Mouse (Mus musculus) MEL (cell line): ENCODE measurements at regions not wholly inside any gene's neighbourhood (a gene's known extent, or its start where the extent isn't known, plus 50 kb on each side); places are given as distances from the start of the nearest gene placed in this dataset.

ENCODE experiments used
- DNase-seq: peaks from one replicate; pipeline ENCODE4 v3.0.0; 2011; ENCODE audit warnings: low read depth, low spot score
- H3K27ac ChIP-seq: 2 replicates; pipeline ENCODE4 v1.5.1; 2012; ENCODE audit warnings: low read depth, mild to moderate bottlenecking, control low read depth, low read length, moderate library complexity; ENCODE audit not compliant: control insufficient read depth
- H3K27me3 ChIP-seq, 2 experiments: fragments of 150-350 bp in 1 of 2; sonication (generic) in 1 of 2; 2 replicates each; pipeline ENCODE4 v1.6.1; 2012; ENCODE audit warnings: low read length in 2 of 2, mild to moderate bottlenecking in 2 of 2, improper control_type of control experiment in 1 of 2, moderate library complexity in 1 of 2; ENCODE audit not compliant: insufficient read depth in 2 of 2, control insufficient read depth in 1 of 2
- H3K36me3 ChIP-seq, 2 experiments: 2 replicates each; pipeline ENCODE4 v1.6.1; 2012 to 2014; ENCODE audit warnings: low read length in 2 of 2, improper control_type of control experiment in 1 of 2, inconsistent platforms in 1 of 2, mild to moderate bottlenecking in 1 of 2; ENCODE audit not compliant: insufficient read depth in 2 of 2, control insufficient read depth in 1 of 2
- H3K4me1 ChIP-seq, 2 experiments: fragments of 150-350 bp in 1 of 2; sonication (generic) in 1 of 2; 2 replicates each; pipeline ENCODE4 v1.6.1; 2012; ENCODE audit warnings: low read length in 2 of 2, improper control_type of control experiment in 1 of 2, mild to moderate bottlenecking in 1 of 2; ENCODE audit not compliant: insufficient read depth in 2 of 2, control insufficient read depth in 1 of 2
- H3K4me3 ChIP-seq, 2 experiments: fragments of 150-350 bp in 1 of 2; sonication (generic) in 1 of 2; 2 replicates each; pipeline ENCODE4 v1.5.1; 2012; ENCODE audit warnings: low read depth in 2 of 2, low read length in 2 of 2, mild to moderate bottlenecking in 2 of 2, moderate library complexity in 2 of 2, control low read depth in 1 of 2, improper control_type of control experiment in 1 of 2; ENCODE audit not compliant: control insufficient read depth in 1 of 2, insufficient read depth in 1 of 2
- H3K79me2 ChIP-seq: 2 replicates; pipeline ENCODE4 v1.6.1; 2012; ENCODE audit warnings: mild to moderate bottlenecking, low read length, moderate library complexity; ENCODE audit not compliant: control insufficient read depth, poor library complexity, insufficient read depth
- H3K9ac ChIP-seq: 2 replicates; pipeline ENCODE4 v1.6.1; 2012; ENCODE audit warnings: low read depth, mild to moderate bottlenecking, control low read depth, low read length, moderate library complexity; ENCODE audit not compliant: control insufficient read depth, poor library complexity, severe bottlenecking
- H3K9me3 ChIP-seq: fragments of 150-350 bp; sonication (generic); replicated peaks from 2 replicates; pipeline ENCODE4 v1.6.1; 2012; ENCODE audit warnings: mild to moderate bottlenecking, low read length, improper control_type of control experiment, moderate library complexity; ENCODE audit not compliant: insufficient read depth
- CHD1 ChIP-seq: IDR thresholded peaks from 2 replicates; pipeline ENCODE4 v1.6.1; 2012; ENCODE audit warnings: low read depth, mild to moderate bottlenecking, inconsistent platforms, low read length, improper control_type of control experiment
- CTCF ChIP-seq, 3 experiments: IDR thresholded peaks in 2 of 3; conservative IDR thresholded peaks in 1 of 3; 2 replicates each; pipeline ENCODE4 v1.5.1; 2011 to 2012; ENCODE audit warnings: low read length in 3 of 3, low read depth in 2 of 3, mild to moderate bottlenecking in 2 of 3, improper control_type of control experiment in 1 of 3, inconsistent platforms in 1 of 3, mixed read lengths in 1 of 3, moderate library complexity in 1 of 3; ENCODE audit not compliant: control insufficient read depth in 1 of 3, insufficient read depth in 1 of 3, poor library complexity in 1 of 3, severe bottlenecking in 1 of 3
- EP300 ChIP-seq, 2 experiments: IDR thresholded peaks; 2 replicates each; pipeline ENCODE4 v1.6.1; 2011; ENCODE audit warnings: improper control_type of control experiment in 2 of 2, low read length in 2 of 2, low read depth in 1 of 2, mild to moderate bottlenecking in 1 of 2
- ETS1 ChIP-seq: IDR thresholded peaks from 2 replicates; pipeline ENCODE4 v1.6.1; 2012; ENCODE audit warnings: low read depth, mild to moderate bottlenecking, inconsistent platforms, low read length, improper control_type of control experiment, moderate library complexity
- GATA1 ChIP-seq: IDR thresholded peaks from 2 replicates; pipeline ENCODE4 v1.6.1; 2011; ENCODE audit warnings: low read depth, low read length, improper control_type of control experiment
- HCFC1 ChIP-seq: IDR thresholded peaks from 2 replicates; pipeline ENCODE4 v1.6.1; 2012; ENCODE audit warnings: low read depth, mild to moderate bottlenecking, inconsistent platforms, low read length, improper control_type of control experiment, moderate library complexity
- KAT2A ChIP-seq: conservative IDR thresholded peaks from 2 replicates; pipeline ENCODE4 v1.6.1; 2012; ENCODE audit warnings: low read depth, low read length, improper control_type of control experiment, inconsistent platforms
- MAFK ChIP-seq: IDR thresholded peaks from 2 replicates; pipeline ENCODE4 v1.6.1; 2011; ENCODE audit warnings: low read depth, mild to moderate bottlenecking, low read length, improper control_type of control experiment, borderline replicate concordance
- MAX ChIP-seq: IDR thresholded peaks from 2 replicates; pipeline ENCODE4 v1.6.1; 2011; ENCODE audit warnings: low read length, improper control_type of control experiment
- MXI1 ChIP-seq: IDR thresholded peaks from 2 replicates; pipeline ENCODE4 v1.6.1; 2011; ENCODE audit warnings: mild to moderate bottlenecking, low read depth, low read length, improper control_type of control experiment
- MYC ChIP-seq: IDR thresholded peaks from 2 replicates; pipeline ENCODE4 v1.6.1; 2011; ENCODE audit warnings: low read depth, mild to moderate bottlenecking, low read length, improper control_type of control experiment, moderate library complexity
- NELFE ChIP-seq: IDR thresholded peaks from 2 replicates; pipeline ENCODE4 v1.6.1; 2011; ENCODE audit warnings: low read depth, low read length, improper control_type of control experiment
- POLR2AphosphoS2 ChIP-seq: IDR thresholded peaks from 2 replicates; pipeline ENCODE4 v1.6.1; 2011; ENCODE audit warnings: low read length, improper control_type of control experiment
- RAD21 ChIP-seq: IDR thresholded peaks from 2 replicates; pipeline ENCODE4 v1.6.1; 2011; ENCODE audit warnings: mild to moderate bottlenecking, low read depth, low read length, improper control_type of control experiment
- RCOR1 ChIP-seq: IDR thresholded peaks from 2 replicates; pipeline ENCODE4 v1.6.1; 2012; ENCODE audit warnings: low read depth, mild to moderate bottlenecking, inconsistent platforms, low read length, improper control_type of control experiment
- SMC3 ChIP-seq: IDR thresholded peaks from 2 replicates; pipeline ENCODE4 v1.6.1; 2011; ENCODE audit warnings: low read depth, low read length, improper control_type of control experiment
- TAL1 ChIP-seq: IDR thresholded peaks from 2 replicates; pipeline ENCODE4 v1.6.1; 2012; ENCODE audit warnings: mild to moderate bottlenecking, inconsistent platforms, low read length, moderate library complexity, mixed read lengths
- TCF12 ChIP-seq: IDR thresholded peaks from 2 replicates; pipeline ENCODE4 v1.6.1; 2014; ENCODE audit warnings: low read depth, mild to moderate bottlenecking, inconsistent platforms, low read length, improper control_type of control experiment, moderate library complexity
- UBTF ChIP-seq: IDR thresholded peaks from 2 replicates; pipeline ENCODE4 v1.6.1; 2012; ENCODE audit warnings: low read depth, mild to moderate bottlenecking, inconsistent platforms, low read length, improper control_type of control experiment, moderate library complexity, borderline replicate concordance; ENCODE audit not compliant: insufficient read depth
- ZC3H11A ChIP-seq: IDR thresholded peaks from 2 replicates; pipeline ENCODE4 v1.6.1; 2012; ENCODE audit warnings: low read depth, mild to moderate bottlenecking, inconsistent platforms, low read length, improper control_type of control experiment
- ZKSCAN1 ChIP-seq: IDR thresholded peaks from 2 replicates; pipeline ENCODE4 v1.6.1; 2012; ENCODE audit warnings: low read depth, mild to moderate bottlenecking, inconsistent platforms, low read length, improper control_type of control experiment, moderate library complexity
- ZNF384 ChIP-seq: IDR thresholded peaks from 2 replicates; pipeline ENCODE4 v1.6.1; 2012; ENCODE audit warnings: low read depth, mild to moderate bottlenecking, inconsistent platforms, low read length, improper control_type of control experiment

- Histone ChIP-seq H3K79me2 (no peaks in the 10 kb centered on the region), H3K9me3 (no peaks in the 10 kb centered on the region), H3K27ac (no peak overlapping the region), H3K36me3 (no peaks in the 10 kb centered on the region), H3K4me1 (no peaks in the 10 kb centered on the region), H3K27me3 (no peaks in the 10 kb centered on the region), H3K4me3 (no peak overlapping the region), H3K9ac (no peak overlapping the region)
- TF ChIP-seq CHD1 (no peak), RAD21 (no peak), TCF12 (no peak), ETS1 (no peak)
- no peak for DNase-seq
Observed at GRCm38 (mm10) chr2:94242406-94243052, 84.8 kb upstream of the Hsd17b12 start.

- H3K27me3 ChIP-seq = no peaks in the 10 kb centered on the region
- no peaks in the 10 kb centered on the region for H3K79me2 ChIP-seq
- H3K9ac ChIP-seq = no peak overlapping the region
- DNase-seq = no peak
- no peaks in the 10 kb centered on the region for H3K36me3 ChIP-seq
- H3K9me3 ChIP-seq = no peaks in the 10 kb centered on the region
- TF ChIP-seq MAFK (no peak), UBTF (no peak), POLR2AphosphoS2 (no peak), KAT2A (no peak), CTCF (IDR thresholded peaks at IDR 0.05 in 2 of 3, conservative IDR thresholded peaks at IDR 0.05 in 1 of 3; ENCODE audit: control insufficient read depth in 1 of 3, insufficient read depth in 1 of 3, low read depth in 2 of 3, low read length in 3 of 3, poor library complexity in 1 of 3, severe bottlenecking in 1 of 3) (no peak), CHD1 (no peak), MAX (no peak), SMC3 (no peak), EP300 (IDR thresholded peaks at IDR 0.05; ENCODE audit: low read depth in 1 of 2, low read length in 2 of 2) (no peak), HCFC1 (no peak), NELFE (no peak), MYC (no peak), ZNF384 (no peak), ZC3H11A (no peak), RCOR1 (no peak), TAL1 (no peak), GATA1 (no peak), ZKSCAN1 (no peak), MXI1 (no peak)
- no peak overlapping the region for H3K27ac ChIP-seq
- H3K4me1 ChIP-seq = no peaks in the 10 kb centered on the region
- H3K4me3 ChIP-seq = no peak overlapping the region
Observed at GRCm38 (mm10) chr2:94242051-94242397, 84.3 kb upstream of the Hsd17b12 start.
